Mouse (Mus musculus) embryonic stem cell, embryonic (primary cell): ENCODE data around the gene Kcnj9.

Source experiments
- CTCF ChIA-PET, 4 experiments: fragments of 300-600 bp in 2 of 4; fragments of 350-600 bp in 2 of 4; sonication (Branson Sonifier 250); formaldehyde crosslinking; loops; one replicate each; lab custom pipeline; 2022; ENCODE audit warnings: inconsistent platforms in 2 of 4; lab: Charles Lee
- POLR2A ChIA-PET, 4 experiments: fragments of 300-600 bp in 2 of 4; fragments of 350-600 bp in 2 of 4; sonication (Branson Sonifier 250); formaldehyde crosslinking; loops; one replicate each; lab custom pipeline; 2022; ENCODE audit warnings: antibody characterized with exemption in 4 of 4, inconsistent platforms in 1 of 4; lab: Charles Lee

Kcnj9 gene

DNA sequence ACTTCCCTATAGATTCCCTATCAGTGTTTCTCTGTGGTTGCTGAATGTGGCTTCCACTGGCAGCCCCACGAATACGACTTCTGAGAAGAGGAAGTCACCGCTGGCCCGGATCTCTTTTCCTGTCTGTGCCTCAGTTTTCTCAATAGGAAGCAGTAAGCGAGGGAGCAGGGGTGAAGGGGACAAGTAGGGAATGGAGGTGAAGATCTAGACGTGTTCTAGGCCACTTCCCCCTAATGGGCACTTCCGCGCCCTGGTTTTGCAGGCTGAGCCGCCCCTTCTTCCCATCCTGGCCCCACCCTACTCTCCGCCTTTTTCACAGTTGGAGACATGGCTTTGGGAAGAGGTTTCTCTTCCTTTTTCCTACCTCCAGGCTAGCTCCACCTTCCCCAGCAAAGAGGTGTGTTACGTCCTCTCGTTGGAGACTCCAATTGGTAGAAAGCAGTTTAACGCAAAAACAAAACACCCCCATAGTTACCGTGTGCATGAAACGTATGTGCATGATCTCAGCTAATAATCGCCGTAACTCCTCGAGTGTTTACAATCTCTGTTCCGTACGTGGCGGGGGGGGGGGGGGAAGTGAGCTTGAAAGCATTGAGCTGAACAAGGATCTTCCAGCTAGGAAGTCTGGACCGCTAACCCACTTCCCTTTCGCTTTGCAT is 17.7 kb downstream of the Kcnj9 start:
- CTCF ChIA-PET = interaction anchor here (0.5 to 4.6 kb wide), 33 partner anchors 9 to 1295 kb away, joined by 3 to 25 read pairs (median 4); partner anchors contain the start of genes Atp1a4 (in 1 of the 4), Kcnj10 (in 1 of the 4) and Pex19 (in 1 of the 4)

DNA sequence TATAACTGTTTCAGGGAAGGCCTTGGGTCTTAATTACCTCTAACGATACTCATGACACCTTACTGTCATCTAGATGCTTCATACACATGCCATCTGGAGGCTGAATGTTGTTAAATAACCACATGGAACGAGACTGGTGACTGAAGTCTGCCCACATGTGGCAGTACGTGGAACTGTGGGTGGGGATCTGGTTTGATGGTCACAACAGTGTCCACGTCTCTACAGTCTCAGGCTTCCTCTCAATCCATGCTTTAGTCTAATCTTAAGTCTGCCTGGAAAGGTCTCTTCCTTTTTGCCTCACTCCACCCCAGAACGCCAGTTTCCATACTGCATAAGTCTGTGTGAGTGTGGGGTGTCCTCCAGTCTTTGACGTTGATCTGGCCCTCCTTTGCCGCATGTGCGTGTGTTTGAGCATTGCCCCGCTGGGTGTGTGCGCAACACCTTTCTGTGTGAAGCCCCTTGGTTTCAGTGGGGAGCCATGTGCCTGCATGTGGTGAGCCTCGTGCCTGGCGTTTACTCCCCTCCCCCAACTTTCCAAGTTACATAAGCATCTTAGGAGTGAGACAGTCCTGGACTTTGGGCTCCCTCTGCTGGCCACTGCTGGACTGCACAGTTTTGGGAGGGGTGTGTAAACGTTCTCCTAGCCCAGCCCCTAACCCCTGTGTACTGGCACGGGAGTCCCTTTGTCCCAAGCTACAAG is 19.3 kb downstream of the Kcnj9 start:
- ChIA-PET CTCF (interaction anchor here (0.6 to 4.6 kb wide), 31 partner anchors 9 to 1110 kb away, joined by 3 to 25 read pairs (median 4); partner anchors contain the start of genes Atp1a2 (in 1 of the 4), Kcnj10 (in 1 of the 4), Pea15a (in 1 of the 4) and Pex19 (in 1 of the 4)), POLR2A (interaction anchor here in 3 of 4 experiments (0.5 to 3.4 kb wide), 22 partner anchors 9 to 524 kb away, joined by 3 to 19 read pairs (median 3); partner anchors contain the start of gene Dcaf8 (in 1 of the 3))

More for the DNA sequence above, 17.7 kb downstream of the Kcnj9 start:
- POLR2A ChIA-PET = interaction anchor here (0.6 to 3.4 kb wide), 40 partner anchors 8 to 294 kb away, joined by 3 to 19 read pairs (median 3); partner anchors contain the start of genes Dcaf8 (in 2 of the 4), Copa (in 1 of the 4), Ncstn (in 1 of the 4) and Pigm (in 1 of the 4)

DNA sequence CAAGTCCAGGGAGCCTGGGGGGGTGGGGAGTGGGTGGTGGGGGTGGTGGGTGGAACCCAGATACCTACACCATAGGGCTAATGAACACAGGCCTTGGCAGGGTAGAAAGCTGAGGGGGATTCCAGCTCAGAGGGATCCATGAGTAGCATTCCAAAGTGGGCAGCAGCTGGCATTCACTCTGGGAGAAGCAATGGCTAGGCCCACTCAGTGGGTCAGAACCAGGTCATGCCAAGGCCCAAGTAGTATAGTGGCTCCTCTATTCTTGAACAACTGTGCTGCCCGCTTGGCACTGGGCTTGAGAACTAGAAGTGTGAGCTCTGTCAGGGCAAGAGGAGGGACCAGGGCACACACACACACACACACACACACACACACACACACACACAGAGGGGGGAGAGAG is 20.7 kb downstream of the Kcnj9 start:
- POLR2A ChIA-PET = interaction anchor here in 3 of 4 experiments (0.5 to 2.1 kb wide), 15 partner anchors 8 to 169 kb away, joined by 3 to 8 read pairs (median 4); partner anchors contain the start of genes Atp1a2 (in 2 of the 3), Dcaf8 (in 2 of the 3) and Igsf8 (in 1 of the 3)
- CTCF ChIA-PET = interaction anchor here in 2 of 4 experiments (0.6 to 4.6 kb wide), 14 partner anchors 16 to 482 kb away, joined by 3 to 17 read pairs (median 4); no protein-coding TSS in a partner anchor

DNA sequence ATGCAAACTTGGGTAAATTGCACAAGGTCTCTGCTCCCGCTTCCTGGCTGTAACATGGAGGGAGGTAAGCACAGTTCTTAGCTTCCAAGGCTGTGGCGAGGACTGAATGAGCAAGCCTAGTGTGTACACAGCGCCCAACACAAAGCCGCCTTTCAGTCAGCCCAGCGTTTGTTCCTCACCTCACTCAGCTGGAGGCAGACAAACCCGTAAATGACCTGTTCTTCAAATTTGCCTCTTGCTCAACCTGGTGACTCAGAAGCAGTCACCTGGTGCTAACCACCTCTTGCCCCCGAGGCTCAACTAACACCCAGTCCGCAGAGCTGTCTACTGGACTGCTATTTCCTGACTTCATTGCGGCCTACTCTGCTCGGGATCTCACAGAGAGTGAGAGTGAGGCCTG is 21.2 kb downstream of the Kcnj9 start:
- CTCF ChIA-PET = interaction anchor here in 2 of 4 experiments (0.6 to 1.6 kb wide), 14 partner anchors 17 to 482 kb away, joined by 3 to 9 read pairs (median 4); no protein-coding TSS in a partner anchor
- POLR2A ChIA-PET = interaction anchor here in 3 of 4 experiments (0.5 to 2.1 kb wide), 15 partner anchors 10 to 181 kb away, joined by 3 to 8 read pairs (median 4); partner anchors contain the start of genes Atp1a2 (in 2 of the 3), Dcaf8 (in 2 of the 3), Igsf8 (in 1 of the 3) and Pex19 (in 1 of the 3)

DNA sequence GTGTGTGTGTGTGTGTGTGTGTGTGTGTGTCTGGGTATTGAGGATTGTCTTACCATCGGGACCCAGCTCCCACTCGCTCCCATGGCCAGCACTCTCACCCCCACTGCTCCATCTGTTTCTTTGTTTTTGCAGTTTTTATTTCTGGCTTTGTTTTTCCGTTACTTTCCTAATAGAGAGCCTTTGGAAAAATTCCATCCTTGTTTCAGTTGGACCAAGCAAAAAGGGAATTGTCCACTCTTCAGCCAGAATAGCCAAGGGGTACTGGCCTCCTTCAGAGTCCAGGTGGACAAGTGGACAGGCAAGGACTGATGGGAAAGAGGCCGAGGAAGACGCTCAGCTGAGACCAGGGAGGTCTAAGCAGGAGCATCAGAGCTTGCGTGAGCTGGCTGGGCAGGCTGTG is 22.2 kb downstream of the Kcnj9 start:
- ChIA-PET CTCF (interaction anchor here in 2 of 4 experiments (0.6 to 1.6 kb wide), 9 partner anchors 10 to 927 kb away, joined by 3 to 9 read pairs (median 3); no protein-coding TSS in a partner anchor), POLR2A (interaction anchor here (0.6 to 2.1 kb wide), 10 partner anchors 9 to 180 kb away, joined by 3 to 8 read pairs (median 4); partner anchors contain the start of genes Atp1a2 (in 2 of the 4), Dcaf8 (in 1 of the 4) and Pex19 (in 1 of the 4))

DNA sequence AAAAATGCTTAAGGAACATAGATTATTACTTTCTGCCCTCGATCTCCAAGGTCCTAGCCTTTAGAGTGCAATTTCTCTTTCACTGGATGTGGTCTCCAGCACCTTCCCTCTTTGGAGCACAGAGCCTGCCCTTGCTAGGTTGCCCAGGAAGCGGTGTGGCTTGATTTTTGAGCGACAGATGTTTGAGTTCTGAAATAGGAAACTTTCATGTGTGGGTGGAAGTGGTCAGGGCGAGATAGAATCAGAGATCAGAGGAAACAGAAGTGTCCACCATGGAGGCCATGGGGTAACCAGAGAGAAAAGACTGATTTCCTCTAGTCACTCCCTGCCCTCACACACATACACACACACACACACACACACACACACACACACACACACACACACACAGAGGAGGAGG is 22.9 kb downstream of the Kcnj9 start:
- POLR2A ChIA-PET = interaction anchor here in 3 of 4 experiments (0.6 to 2.1 kb wide), 5 partner anchors 8 to 171 kb away, joined by 3 to 7 read pairs (median 4); partner anchors contain the start of genes Atp1a2 (in 1 of the 3) and Dcaf8 (in 1 of the 3)
- CTCF ChIA-PET = interaction anchor here (0.6 to 1.0 kb wide), 6 partner anchors 11 to 1102 kb away, joined by 3 to 5 read pairs (median 4); no protein-coding TSS in a partner anchor

DNA sequence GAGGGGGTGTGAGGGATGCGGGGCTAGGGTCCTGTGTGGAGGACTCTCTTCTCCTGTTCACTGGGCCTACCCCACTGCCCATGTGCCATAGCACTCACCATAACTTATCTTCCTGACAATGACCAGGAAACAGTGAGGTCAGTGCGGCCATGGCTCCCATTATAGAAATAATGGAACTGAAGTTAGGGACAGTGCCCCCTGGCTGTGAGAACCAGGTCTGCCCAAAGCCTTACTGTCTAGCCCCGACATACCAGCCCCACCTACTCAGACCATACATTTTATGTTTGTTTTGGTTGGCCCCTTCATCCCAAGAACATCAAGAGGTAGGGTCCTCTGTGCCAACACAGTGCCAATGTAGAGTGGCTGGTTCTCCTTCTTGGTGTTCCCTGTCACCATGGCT is 23.5 kb downstream of the Kcnj9 start:
- ChIA-PET POLR2A (interaction anchor here in 1 of 4 experiments (0.6 to 1.4 kb wide), 3 partner anchors 30 to 133 kb away, joined by 3 read pairs; no protein-coding TSS in a partner anchor), CTCF (interaction anchor here in 3 of 4 experiments (0.6 to 0.9 kb wide), 6 partner anchors 17 to 295 kb away, joined by 3 to 13 read pairs (median 4); no protein-coding TSS in a partner anchor)

DNA sequence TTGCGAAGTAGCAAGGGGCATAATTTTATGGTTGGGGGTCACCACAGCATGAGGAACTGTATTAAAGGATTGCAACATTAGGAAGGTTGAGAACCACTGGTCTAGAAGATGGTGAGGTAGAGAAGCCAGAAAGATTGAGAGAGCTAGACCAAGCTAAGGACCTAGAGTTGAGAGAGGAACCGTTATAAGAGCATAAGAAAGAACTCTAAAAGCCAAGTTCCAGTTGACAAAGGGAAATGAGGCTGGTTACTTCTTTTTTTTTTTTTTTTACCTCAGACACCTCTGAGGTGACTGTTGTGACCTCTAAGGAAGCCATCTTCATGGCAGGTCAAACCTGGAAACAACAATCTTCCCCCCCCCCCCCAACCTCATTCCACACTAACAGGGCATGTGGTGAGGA is 24.0 kb downstream of the Kcnj9 start:
- CTCF ChIA-PET = interaction anchor here (0.6 to 1.4 kb wide), 11 partner anchors 12 to 748 kb away, joined by 3 to 14 read pairs (median 4); no protein-coding TSS in a partner anchor
- POLR2A ChIA-PET = interaction anchor here in 2 of 4 experiments (0.6 to 1.4 kb wide), 8 partner anchors 16 to 178 kb away, joined by 3 to 6 read pairs (median 3); partner anchors contain the start of genes Pea15a (in 1 of the 2) and Pex19 (in 1 of the 2)

DNA sequence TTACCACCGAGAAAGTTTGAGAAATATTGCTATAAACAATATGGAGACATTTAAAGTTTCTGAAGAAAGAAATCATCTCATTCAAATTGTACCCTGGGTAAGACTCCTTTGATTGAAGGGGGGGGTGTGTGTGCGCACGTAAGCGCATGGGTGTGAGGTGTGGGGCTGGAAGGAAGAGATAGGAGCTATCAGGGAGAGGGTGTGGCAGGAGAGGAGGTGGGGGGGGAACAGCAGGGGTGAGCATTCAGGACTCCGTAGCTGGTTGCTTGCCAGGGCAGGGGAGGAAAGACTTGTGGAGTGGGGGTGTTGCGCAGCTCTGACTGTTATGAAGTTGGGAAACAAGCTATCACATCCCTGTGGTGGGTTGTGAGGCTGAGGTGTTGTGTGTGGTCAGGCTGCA is 24.7 kb downstream of the Kcnj9 start:
- ChIA-PET CTCF (interaction anchor here (0.6 to 1.4 kb wide), 12 partner anchors 11 to 478 kb away, joined by 3 to 14 read pairs (median 4); no protein-coding TSS in a partner anchor), POLR2A (interaction anchor here in 2 of 4 experiments (0.6 to 1.4 kb wide), 10 partner anchors 16 to 224 kb away, joined by 3 to 6 read pairs (median 4); partner anchors contain the start of genes Dcaf8 (in 1 of the 2), Pea15a (in 1 of the 2) and Pex19 (in 1 of the 2))

DNA sequence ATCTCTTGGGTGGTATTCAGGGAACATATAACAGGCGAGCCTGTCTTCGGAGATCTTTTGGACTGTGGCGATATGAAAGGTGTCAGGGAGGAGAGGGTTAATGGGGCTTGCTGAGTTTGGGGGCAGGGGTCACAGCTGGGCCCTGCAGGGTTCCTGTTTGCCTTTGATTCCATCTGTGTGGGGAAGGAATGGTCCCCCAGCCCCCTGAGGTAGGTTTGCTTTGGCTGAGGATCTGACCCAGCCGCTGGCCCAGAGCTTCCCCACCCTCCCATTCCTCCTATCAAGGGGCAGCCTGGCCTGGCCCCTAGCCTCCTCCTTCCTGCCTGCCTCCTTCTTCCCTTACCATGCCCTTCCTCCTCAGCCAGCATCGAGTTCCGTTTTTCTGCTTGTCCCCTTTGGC is 26.3 kb downstream of the Kcnj9 start:
- POLR2A ChIA-PET = interaction anchor here in 2 of 4 experiments (0.5 to 2.2 kb wide), 5 partner anchors 9 to 60 kb away, joined by 3 to 11 read pairs (median 4); no protein-coding TSS in a partner anchor
- CTCF ChIA-PET = interaction anchor here in 1 of 4 experiments (0.8 to 1.4 kb wide), 3 partner anchors 9 to 174 kb away, joined by 3 to 4 read pairs (median 3); no protein-coding TSS in a partner anchor

DNA sequence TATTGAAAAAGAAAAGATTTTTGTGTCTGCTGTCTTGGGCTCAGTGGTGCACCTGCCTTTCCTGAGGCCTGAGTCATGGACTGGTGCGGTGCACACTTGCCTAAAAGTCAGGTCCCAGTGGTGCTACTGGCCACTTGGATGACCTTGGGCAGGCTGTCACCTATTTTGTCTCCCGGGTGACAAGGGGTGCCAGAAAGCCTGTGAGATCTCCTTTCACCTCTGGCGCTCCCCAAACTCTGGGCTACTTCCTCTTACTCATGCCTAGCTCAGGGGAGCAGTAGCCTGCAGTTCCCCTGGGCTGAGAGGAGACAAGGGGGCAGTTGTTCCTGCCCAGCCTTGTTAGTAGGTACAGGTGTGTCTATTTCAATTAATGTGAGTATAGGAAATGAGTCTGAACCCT is 26.8 kb downstream of the Kcnj9 start:
- ChIA-PET POLR2A (interaction anchor here in 2 of 4 experiments (1.4 to 2.2 kb wide), 8 partner anchors 9 to 275 kb away, joined by 3 to 12 read pairs (median 6); partner anchors contain the start of genes Atp1a4 (in 1 of the 2), Igsf8 (in 1 of the 2) and Vangl2 (in 1 of the 2)), CTCF (interaction anchor here in 1 of 4 experiments (0.8 to 1.4 kb wide), 4 partner anchors 9 to 691 kb away, joined by 3 read pairs; no protein-coding TSS in a partner anchor)

DNA sequence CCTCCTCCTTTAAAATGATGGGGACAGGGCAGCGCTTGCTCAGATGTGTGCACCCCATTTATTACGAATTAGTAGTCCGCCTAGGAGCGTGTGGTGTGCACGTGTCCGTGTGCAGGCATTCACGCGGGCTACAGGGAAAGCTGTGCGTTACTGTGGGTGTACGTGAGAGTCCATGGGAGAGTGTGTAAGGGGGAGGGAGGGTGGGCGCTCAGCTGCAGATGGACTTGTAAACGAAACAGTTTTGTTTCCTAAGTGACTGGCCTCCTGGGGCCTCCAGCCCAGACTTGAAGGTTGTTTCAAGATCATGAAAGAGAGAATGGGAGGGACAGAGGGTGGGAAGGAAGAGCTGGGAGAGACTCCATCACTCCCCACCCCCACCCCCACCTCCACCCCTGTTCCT is 27.9 kb downstream of the Kcnj9 start:
- POLR2A ChIA-PET = interaction anchor here in 3 of 4 experiments (0.6 to 3.8 kb wide), 26 partner anchors 8 to 279 kb away, joined by 3 to 18 read pairs (median 4); partner anchors contain the start of genes Igsf8 (in 2 of the 3), Ncstn (in 2 of the 3), Atp1a4 (in 1 of the 3) and Copa (in 1 of the 3)
- CTCF ChIA-PET = interaction anchor here in 2 of 4 experiments (0.6 to 1.4 kb wide), 8 partner anchors 9 to 690 kb away, joined by 3 to 11 read pairs (median 3); no protein-coding TSS in a partner anchor

DNA sequence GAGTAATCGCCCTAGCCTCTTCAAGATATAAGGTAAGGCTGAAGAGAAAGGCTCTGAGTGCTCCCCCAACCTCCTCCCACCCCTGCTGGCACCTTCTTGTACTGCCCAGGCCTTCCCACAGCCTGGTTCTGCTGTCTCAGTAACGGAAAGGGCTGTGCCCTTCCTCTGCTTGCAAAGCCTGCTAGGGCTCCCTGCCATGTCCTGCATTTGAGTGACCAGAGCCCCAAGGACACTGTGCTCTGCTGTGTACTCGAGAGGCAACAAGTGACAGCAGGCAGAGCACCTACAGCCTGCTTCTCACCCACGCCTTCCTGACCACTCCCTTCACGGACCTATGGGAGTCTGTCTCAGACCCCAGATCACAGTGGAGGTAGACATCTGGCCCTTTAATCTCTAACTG is 28.9 kb downstream of the Kcnj9 start:
- POLR2A ChIA-PET = interaction anchor here in 3 of 4 experiments (0.8 to 3.8 kb wide), 13 partner anchors 8 to 279 kb away, joined by 3 to 18 read pairs (median 4); partner anchors contain the start of gene Igsf8 (in 2 of the 3)

DNA sequence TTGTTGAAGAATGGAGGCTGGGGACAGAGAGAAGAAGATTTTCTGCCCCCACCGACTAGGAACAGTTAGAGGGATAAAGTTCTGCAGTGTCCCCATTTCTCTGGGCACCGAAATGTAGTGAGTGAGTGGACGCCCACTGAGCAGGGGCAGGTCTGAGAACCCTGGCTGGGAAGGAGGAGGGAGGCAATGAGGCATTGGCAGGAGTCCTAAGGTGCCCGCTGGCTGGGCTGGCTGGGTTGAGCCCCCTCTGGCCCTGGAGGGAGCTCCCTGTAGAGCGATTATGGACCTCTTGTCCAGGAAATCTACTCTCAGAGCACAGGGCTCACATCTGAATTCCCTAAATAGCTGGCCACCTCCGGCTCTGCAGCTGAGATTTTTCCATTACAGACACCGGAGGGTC is 29.6 kb downstream of the Kcnj9 start:
- ChIA-PET CTCF (interaction anchor here in 1 of 4 experiments (1.5 kb wide), 1 partner anchor 484 kb away, joined by 3 read pairs; no protein-coding TSS in a partner anchor), POLR2A (interaction anchor here in 2 of 4 experiments (0.6 to 3.8 kb wide), 5 partner anchors 9 to 152 kb away, joined by 3 to 18 read pairs (median 4); partner anchors contain the start of genes Dcaf8 (in 1 of the 2) and Igsf8 (in 1 of the 2))

More for the DNA sequence above, 28.9 kb downstream of the Kcnj9 start:
- CTCF ChIA-PET = interaction anchor here in 2 of 4 experiments (0.7 to 1.2 kb wide), 3 partner anchors 10 to 53 kb away, joined by 3 to 11 read pairs (median 5); no protein-coding TSS in a partner anchor

DNA sequence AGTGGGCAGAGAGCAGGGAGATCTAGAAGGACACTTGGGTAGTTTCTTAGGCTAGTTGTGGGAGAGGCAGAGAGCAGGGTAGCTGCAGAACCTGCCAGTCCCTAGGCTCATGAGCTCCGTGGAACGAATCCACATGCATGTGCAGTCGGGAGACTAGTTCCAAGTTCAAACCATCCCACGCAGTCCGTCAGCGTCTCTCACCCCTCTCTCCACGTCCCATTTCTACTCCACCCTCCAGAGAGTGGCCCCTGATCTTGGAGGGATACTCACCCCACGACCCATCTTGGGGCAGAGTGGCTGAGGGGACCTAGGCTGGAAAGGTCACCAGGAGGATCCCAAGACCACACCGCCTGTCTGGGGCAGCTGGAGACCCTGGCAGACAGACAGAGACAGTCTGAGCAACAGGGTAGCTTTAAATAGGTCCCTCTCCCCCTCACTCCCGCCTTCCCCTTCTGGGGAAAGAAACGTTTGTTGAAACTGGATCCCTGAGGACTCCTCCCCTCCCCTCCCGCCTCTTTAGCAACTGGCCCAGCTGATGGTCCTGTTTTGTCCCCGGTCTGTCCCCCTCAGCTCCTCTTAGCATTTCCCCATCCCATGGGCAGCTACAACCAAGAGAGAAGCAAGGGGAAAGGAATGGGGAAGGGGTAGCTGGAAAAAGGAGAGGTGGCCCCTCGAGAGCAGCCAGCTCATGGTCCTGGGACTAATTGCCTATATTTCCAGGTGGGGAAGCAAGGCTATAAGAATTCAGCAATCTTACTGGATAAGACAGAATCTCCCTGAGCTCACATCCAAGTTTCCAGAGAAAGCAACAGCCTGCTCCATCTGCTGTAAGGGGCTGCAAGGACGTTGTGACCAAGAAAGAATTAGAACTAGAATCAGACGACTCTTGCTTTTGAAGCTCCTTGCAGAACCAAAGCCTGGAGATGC is 31.2 kb downstream of the Kcnj9 start, which contains the start of gene Atp1a2:
TSS of gene Atp1a2 (minus strand) at position 454 of the 927 bp plus-strand sequence.
- ChIA-PET POLR2A (interaction anchor here (0.6 to 3.8 kb wide), 18 partner anchors 8 to 512 kb away, joined by 3 to 18 read pairs (median 3); partner anchors contain the start of genes Igsf8 (in 1 of the 4) and Pigm (in 1 of the 4)), CTCF (interaction anchor here in 3 of 4 experiments (0.6 to 1.6 kb wide), 7 partner anchors 9 to 482 kb away, joined by 3 to 4 read pairs (median 3); partner anchors contain the start of gene Igsf8 (in 1 of the 3))
